Mouse (Mus musculus) kidney, adult 11 months (tissue): ENCODE results near the gene Sod3.

ENCODE experiments used
- DNase-seq: peaks from one replicate; pipeline ENCODE4 v3.0.0; 2022

Sod3 gene

GRCm38 (mm10) chr5:52363468-52364150 lies at the start of gene Sod3:
TSS of gene Sod3 (plus strand) at chr5:52363791.
- DNase-seq = peak; percentile 84

- DNase-seq = no peak
Observed at GRCm38 (mm10) chr5:52316926-52317325, 46.7 kb upstream of the Sod3 start.

GRCm38 (mm10) chr5:52319499-52319898 lies 44.1 kb upstream of the Sod3 start:
- no peak for DNase-seq

GRCm38 (mm10) chr5:52332120-52332519 lies 31.5 kb upstream of the Sod3 start:
- DNase-seq = no peak

- DNase-seq = peak; percentile 73
Observed at GRCm38 (mm10) chr5:52335590-52335989, 28.0 kb upstream of the Sod3 start.

GRCm38 (mm10) chr5:52339134-52339533 lies 24.5 kb upstream of the Sod3 start:
- DNase-seq = peak; percentile 13

GRCm38 (mm10) chr5:52346890-52347289 lies 16.7 kb upstream of the Sod3 start:
- DNase-seq = no peak

GRCm38 (mm10) chr5:52350451-52350850 lies 13.1 kb upstream of the Sod3 start:
- no peak for DNase-seq

- no peak for DNase-seq
Observed at GRCm38 (mm10) chr5:52351561-52351960, 12.0 kb upstream of the Sod3 start.

- DNase-seq = no peak
Observed at GRCm38 (mm10) chr5:52352730-52353129, 10.9 kb upstream of the Sod3 start.

- no peak for DNase-seq
Observed at GRCm38 (mm10) chr5:52354441-52354840, 9.2 kb upstream of the Sod3 start.

- DNase-seq = no peak
Observed at GRCm38 (mm10) chr5:52355612-52356011, 8.0 kb upstream of the Sod3 start.

GRCm38 (mm10) chr5:52357175-52357754 lies 6.3 kb upstream of the Sod3 start:
- peak; percentile 29 for DNase-seq

GRCm38 (mm10) chr5:52358120-52358519 lies 5.5 kb upstream of the Sod3 start:
- no peak for DNase-seq

- DNase-seq = peak; percentile 48
Observed at GRCm38 (mm10) chr5:52360286-52361049, 3.1 kb upstream of the Sod3 start.

GRCm38 (mm10) chr5:52362776-52363467 lies 669 bp upstream of the Sod3 start:
- DNase-seq = no peak

- peak; percentile 58 for DNase-seq
Observed at GRCm38 (mm10) chr5:52364521-52364920, 930 bp downstream of the Sod3 start.

GRCm38 (mm10) chr5:52365930-52366329 lies 2.3 kb downstream of the Sod3 start:
- DNase-seq = no peak

GRCm38 (mm10) chr5:52366661-52367060 lies 3.1 kb downstream of the Sod3 start:
- no peak for DNase-seq

GRCm38 (mm10) chr5:52367866-52368840 lies 4.6 kb downstream of the Sod3 start:
- DNase-seq = no peak

- DNase-seq = no peak
Observed at GRCm38 (mm10) chr5:52370901-52371300, 7.3 kb downstream of the Sod3 start.

- DNase-seq = no peak
Observed at GRCm38 (mm10) chr5:52375847-52376246, 12.3 kb downstream of the Sod3 start.
